Mouse (Mus musculus) heart, adult 2 months (tissue): ENCODE results near the gene Hoxc11. TPM values are rescaled to one million over a fixed set of nuclear protein-coding genes. Genes with fewer than 3 reads are reported as not detected.

ENCODE experiments used
- DNase-seq, 2 experiments: peaks; one replicate each; pipeline ENCODE4 v3.0.0; 2021
- H3K27ac ChIP-seq: fragments of 200-600 bp; 2 replicates; pipeline ENCODE4 v1.8.1; 2022
- H3K27me3 ChIP-seq: fragments of 200-500 bp; 2 replicates; pipeline ENCODE4 v1.6.1; 2012; ENCODE audit warnings: mild to moderate bottlenecking, low read length, inconsistent platforms, mixed read lengths; ENCODE audit not compliant: control insufficient read depth, insufficient read depth
- H3K36me3 ChIP-seq: fragments of 200-500 bp; 2 replicates; pipeline ENCODE4 v1.6.1; 2012; ENCODE audit warnings: low read length, inconsistent platforms; ENCODE audit not compliant: control insufficient read depth, insufficient read depth
- H3K4me1 ChIP-seq: fragments of 200-500 bp; 2 replicates; pipeline ENCODE4 v1.6.1; 2011; ENCODE audit warnings: low read length; ENCODE audit not compliant: control insufficient read depth, insufficient read depth
- H3K4me3 ChIP-seq: fragments of 200-600 bp; 2 replicates; pipeline ENCODE4 v1.8.1; 2022
- H3K79me2 ChIP-seq: fragments of 200-500 bp; replicated peaks from 2 replicates; pipeline ENCODE4 v1.6.1; 2012; ENCODE audit warnings: mild to moderate bottlenecking, inconsistent platforms, low read length, moderate library complexity, mixed read lengths; ENCODE audit not compliant: control insufficient read depth, insufficient read depth
- H3K9ac ChIP-seq: fragments of 200-500 bp; 2 replicates; pipeline ENCODE4 v1.6.1; 2012; ENCODE audit warnings: low read depth, mild to moderate bottlenecking, control low read depth, inconsistent platforms, low read length, mixed read lengths
- CTCF ChIP-seq: fragments of 200-600 bp; IDR thresholded peaks from 2 replicates; pipeline ENCODE4 v1.8.1; 2022; ENCODE audit warnings: antibody characterized with exemption, mild to moderate bottlenecking, moderate library complexity
- EP300 ChIP-seq: fragments of 200-500 bp; IDR thresholded peaks from 2 replicates; pipeline ENCODE4 v1.6.1; 2011; ENCODE audit warnings: low read depth, low read length, control low read depth; ENCODE audit not compliant: insufficient read depth
- POLR2A ChIP-seq: fragments of 200-500 bp; IDR thresholded peaks from 2 replicates; pipeline ENCODE4 v1.6.1; 2011; ENCODE audit warnings: mild to moderate bottlenecking, low read depth, low read length, control low read depth; ENCODE audit not compliant: insufficient read depth
- WGBS: fragments of 180-500 bp; shearing (Covaris S2); methylation state at CpG from one replicate; pipeline ENCODE4 v1.1.7; 2018; 5-methylcytosine and 5-hydroxymethylcytosine counted together
- intact Hi-C: fragments of 180-260 bp; cut with DNase I; formaldehyde crosslinking; loops from one replicate; pipeline ENCODE4 v1.15.1; 2025
- polyA plus RNA-seq: library from polyadenylated mRNA; depleted of rRNA; stranded (reverse); fragments of >200 nt; gene quantifications from 2 replicates; pipeline ENCODE4 v1.2.3, GENCODE M21; 2012
- total RNA-seq, 2 experiments: library from RNA; stranded (reverse); gene quantifications; 2 replicates each; pipeline ENCODE4 v1.2.3; 2021

The Hoxc11 gene
- total and polyA plus RNA-seq, 3 experiments = not detected

GRCm38 (mm10) chr15:102972753-102973152 lies 18.5 kb downstream of the Hoxc11 start:
- H3K4me3 ChIP-seq = no peak overlapping the region
- no peaks in the 10 kb centered on the region for H3K36me3 ChIP-seq
- DNase-seq = no peak
- H3K9ac ChIP-seq = no peak overlapping the region
- intact Hi-C loops = loop anchor here (5.0 kb wide), 1 partner anchor 210 kb away; no protein-coding TSS in a partner anchor
- 2% methylated on average over 6 of the region's 6 CpGs for WGBS
- peaks cover 28% of the 10 kb centered on the region for H3K27me3 ChIP-seq
- no peaks in the 10 kb centered on the region for H3K4me1 ChIP-seq
- TF ChIP-seq CTCF (no peak), POLR2A (no peak)
- no peak overlapping the region for H3K27ac ChIP-seq
- H3K79me2 ChIP-seq = no peaks in the 10 kb centered on the region

- Histone ChIP-seq H3K36me3 (no peaks in the 10 kb centered on the region), H3K9ac (no peak overlapping the region), H3K4me3 (no peak overlapping the region), H3K79me2 (no peaks in the 10 kb centered on the region), H3K27me3 (peaks cover 29% of the 10 kb centered on the region), H3K4me1 (no peaks in the 10 kb centered on the region), H3K27ac (no peak overlapping the region)
- intact Hi-C loops = no loop called here
- no peak for TF ChIP-seq POLR2A
- no peak for TF ChIP-seq EP300
- TF ChIP-seq CTCF = no peak
- DNase-seq = no peak
- 11% methylated on average over 7 of the region's 7 CpGs for WGBS
These were observed 20.8 kb downstream of the Hoxc11 start for GRCm38 (mm10) chr15:102975034-102975433.

GRCm38 (mm10) chr15:102975688-102976111 lies 21.5 kb downstream of the Hoxc11 start:
- no peak for TF ChIP-seq CTCF
- TF ChIP-seq POLR2A = no peak
- no peak for TF ChIP-seq EP300
- H3K79me2 ChIP-seq = no peaks in the 10 kb centered on the region
- intact Hi-C loops = no loop called here
- H3K4me1 ChIP-seq = no peaks in the 10 kb centered on the region
- DNase-seq = no peak
- no peak overlapping the region for H3K9ac ChIP-seq
- H3K27ac ChIP-seq = no peak overlapping the region
- no peaks in the 10 kb centered on the region for H3K36me3 ChIP-seq
- no peak overlapping the region for H3K4me3 ChIP-seq
- 5% methylated on average over 21 of the region's 21 CpGs for WGBS
- H3K27me3 ChIP-seq = peaks cover 31% of the 10 kb centered on the region

- intact Hi-C loops = no loop called here
- H3K79me2 ChIP-seq = no peaks in the 10 kb centered on the region
- TF ChIP-seq POLR2A (no peak), CTCF (no peak), EP300 (no peak)
- no peak within 1 kb of the TSS for H3K27ac ChIP-seq
- WGBS = 4% methylated on average over 19 of the region's 20 CpGs
- H3K4me1 ChIP-seq = no peaks in the 10 kb centered on the region
- H3K9ac ChIP-seq = no peak within 1 kb of the TSS
- H3K36me3 ChIP-seq = no peaks in the 10 kb centered on the region
- DNase-seq = no peak
- H3K4me3 ChIP-seq = peak within 1 kb of the TSS; percentile 40
- H3K27me3 ChIP-seq = peaks cover 30% of the 10 kb centered on the region
These were observed 21.9 kb downstream of the Hoxc11 start, which contains the start of gene Hoxc9 for GRCm38 (mm10) chr15:102976171-102976570. Gene Hoxc9 (plus strand): TSS chr15:102976439.

GRCm38 (mm10) chr15:102976631-102977422 lies 22.6 kb downstream of the Hoxc11 start:
- WGBS = 3% methylated on average over 37 of the region's 37 CpGs
- DNase-seq = no peak
- Histone ChIP-seq H3K36me3 (no peaks in the 10 kb centered on the region), H3K27ac (no peak overlapping the region), H3K9ac (no peak overlapping the region), H3K4me1 (no peaks in the 10 kb centered on the region), H3K79me2 (no peaks in the 10 kb centered on the region), H3K4me3 (peak overlapping the region; percentile 40), H3K27me3 (peaks cover 33% of the 10 kb centered on the region)
- TF ChIP-seq EP300 = no peak
- TF ChIP-seq CTCF = no peak
- TF ChIP-seq POLR2A = no peak
- intact Hi-C loops = no loop called here

GRCm38 (mm10) chr15:102977423-102977974 lies 23.3 kb downstream of the Hoxc11 start:
- Histone ChIP-seq H3K36me3 (no peaks in the 10 kb centered on the region), H3K27me3 (peaks cover 34% of the 10 kb centered on the region), H3K4me1 (no peaks in the 10 kb centered on the region), H3K79me2 (no peaks in the 10 kb centered on the region), H3K27ac (no peak overlapping the region), H3K9ac (no peak overlapping the region), H3K4me3 (peak overlapping the region; percentile 40)
- no peak for TF ChIP-seq POLR2A
- no peak for TF ChIP-seq CTCF
- TF ChIP-seq EP300 = no peak
- no peak for DNase-seq
- intact Hi-C loops = no loop called here
- WGBS = 9% methylated on average over 16 of the region's 16 CpGs
